Mouse (Mus musculus): ENCODE measurements around the gene Rps15a. TPM values are rescaled to one million over a fixed set of nuclear protein-coding genes. Genes with fewer than 3 reads are reported as not detected.

Gene Rps15a
- polyA plus RNA-seq, 1 experiment = not detected

DNA sequence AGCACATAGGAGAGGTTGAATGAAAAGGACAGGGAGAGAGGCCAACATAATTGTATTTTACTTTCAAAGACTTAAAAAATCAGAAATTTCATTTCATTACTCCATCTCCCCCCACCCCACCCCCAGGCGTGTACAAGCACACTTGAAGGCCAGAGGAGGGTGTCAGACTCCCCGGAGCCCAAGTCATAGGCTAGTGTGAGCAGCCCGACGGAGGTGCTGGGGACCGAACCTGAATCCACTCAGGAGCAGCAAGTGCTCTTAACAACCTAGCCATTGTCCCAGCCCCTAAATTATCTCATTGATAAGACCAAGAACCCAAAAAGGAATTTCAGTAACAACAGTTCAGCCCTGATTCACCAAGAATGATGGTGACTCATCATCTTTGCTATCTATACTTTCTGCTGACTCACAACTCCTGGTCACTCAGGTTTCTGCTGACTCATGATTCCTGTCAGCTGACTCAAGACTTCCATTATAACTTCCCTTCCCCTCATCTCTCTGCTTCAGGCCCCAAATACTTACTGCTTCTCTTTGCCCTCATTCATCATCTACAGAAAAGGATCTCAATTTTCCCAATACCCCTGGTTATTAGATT, 11.4 kb downstream of the Rps15a start:
- 77% methylated on average over 5 of the region's 5 CpGs for WGBS
- Histone ChIP-seq H3K4me1 (ENCODE audit: control insufficient read depth, insufficient read depth, low read length) (no peaks in the 10 kb centered on the region; the same call in 1 of the 2 replicates), H3K4me3 (ENCODE audit: insufficient read depth, low read depth, low read length) (no peak overlapping the region), H3K27ac (ENCODE audit: insufficient read depth, low read depth, low read length) (no peak overlapping the region)
- no peak for TF ChIP-seq CTCF (IDR thresholded peaks at IDR 0.05; ENCODE audit: insufficient read depth, low read depth, low read length)
- no peak for TF ChIP-seq POLR2A (IDR thresholded peaks at IDR 0.05; ENCODE audit: insufficient read depth, low read depth, low read length)

- Histone ChIP-seq H3K4me1 (ENCODE audit: control insufficient read depth, insufficient read depth, low read length) (no peaks in the 10 kb centered on the region; the same call in 1 of the 2 replicates), H3K4me3 (ENCODE audit: insufficient read depth, low read depth, low read length) (no peak overlapping the region), H3K27ac (ENCODE audit: insufficient read depth, low read depth, low read length) (no peak overlapping the region)
- TF ChIP-seq CTCF (IDR thresholded peaks at IDR 0.05; ENCODE audit: insufficient read depth, low read depth, low read length) = no peak
- WGBS = 56% methylated on average over 5 of the region's 5 CpGs
Observed at GRCm38 (mm10) chr7:118103462-118104379, 12.3 kb downstream of the Rps15a start.

GRCm38 (mm10) chr7:118102678-118103461, 13.1 kb downstream of the Rps15a start:
- no peaks in the 10 kb centered on the region; the same call in 1 of the 2 replicates for H3K4me1 ChIP-seq (ENCODE audit: control insufficient read depth, insufficient read depth, low read length)
- H3K4me3 ChIP-seq (ENCODE audit: insufficient read depth, low read depth, low read length) = no peak overlapping the region
- H3K27ac ChIP-seq (ENCODE audit: insufficient read depth, low read depth, low read length) = no peak overlapping the region
- no peak for TF ChIP-seq CTCF (IDR thresholded peaks at IDR 0.05; ENCODE audit: insufficient read depth, low read depth, low read length)
- TF ChIP-seq POLR2A (IDR thresholded peaks at IDR 0.05; ENCODE audit: insufficient read depth, low read depth, low read length) = no peak
- WGBS = 56% methylated on average over 4 of the region's 4 CpGs

DNA sequence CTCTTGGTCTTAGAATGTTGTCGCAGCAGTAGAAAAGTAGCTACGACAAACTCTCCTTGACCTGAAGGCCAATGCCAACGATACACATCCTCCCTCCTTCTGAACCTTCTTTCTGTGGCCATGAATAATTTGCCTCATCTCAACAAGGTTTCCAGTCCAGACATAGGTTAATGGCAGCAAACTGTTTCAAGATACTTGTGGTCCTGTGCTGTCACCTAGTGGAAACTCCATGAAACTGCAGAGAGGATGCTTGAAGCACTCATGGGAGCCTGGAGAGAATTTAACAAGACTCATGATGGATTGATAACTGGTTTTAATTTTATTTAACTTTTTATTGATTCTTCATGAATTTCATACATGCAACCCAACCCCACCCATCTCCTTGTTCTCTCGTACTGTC, 13.8 kb downstream of the Rps15a start:
- no peak overlapping the region for H3K27ac ChIP-seq (ENCODE audit: insufficient read depth, low read depth, low read length)
- no peak overlapping the region for H3K4me3 ChIP-seq (ENCODE audit: insufficient read depth, low read depth, low read length)
- no peak for TF ChIP-seq CTCF (IDR thresholded peaks at IDR 0.05; ENCODE audit: insufficient read depth, low read depth, low read length)
- no peak for TF ChIP-seq POLR2A (IDR thresholded peaks at IDR 0.05; ENCODE audit: insufficient read depth, low read depth, low read length)
- WGBS = 45% methylated on average over 4 of the region's 4 CpGs
- no peaks in the 10 kb centered on the region; the same call in 1 of the 2 replicates for H3K4me1 ChIP-seq (ENCODE audit: control insufficient read depth, insufficient read depth, low read length)

DNA sequence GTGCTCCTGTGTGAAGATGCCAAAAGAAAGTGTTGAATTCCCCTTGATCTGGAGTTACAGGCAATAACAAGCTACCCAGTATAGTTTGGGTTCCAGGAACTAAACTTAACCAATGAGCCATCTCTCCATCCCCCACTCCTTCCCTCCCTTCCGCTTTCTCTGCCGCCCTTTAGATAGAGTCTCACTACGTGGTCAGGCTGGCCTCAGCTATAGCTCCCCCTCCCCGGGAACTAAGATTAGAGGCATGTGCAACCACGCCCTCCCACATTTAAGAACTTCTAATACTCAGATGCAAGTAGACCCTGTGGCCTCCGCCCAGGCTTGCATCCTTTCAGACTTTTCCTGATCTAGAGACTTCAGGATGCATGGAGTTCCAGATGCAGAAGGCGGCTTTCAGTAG, 18.4 kb downstream of the Rps15a start:
- WGBS = 88% methylated on average over 7 of the region's 7 CpGs
- Histone ChIP-seq H3K4me3 (ENCODE audit: insufficient read depth, low read depth, low read length) (no peak overlapping the region), H3K4me1 (ENCODE audit: control insufficient read depth, insufficient read depth, low read length) (no peaks in the 10 kb centered on the region), H3K27ac (ENCODE audit: insufficient read depth, low read depth, low read length) (no peak overlapping the region)
- TF ChIP-seq CTCF (IDR thresholded peaks at IDR 0.05; ENCODE audit: insufficient read depth, low read depth, low read length) (no peak), POLR2A (IDR thresholded peaks at IDR 0.05; ENCODE audit: insufficient read depth, low read depth, low read length) (no peak)

GRCm38 (mm10) chr7:118079987-118080386, 36.0 kb downstream of the Rps15a start:
- Histone ChIP-seq H3K4me3 (ENCODE audit: insufficient read depth, low read depth, low read length) (no peak overlapping the region), H3K4me1 (ENCODE audit: control insufficient read depth, insufficient read depth, low read length) (no peaks in the 10 kb centered on the region), H3K27ac (ENCODE audit: insufficient read depth, low read depth, low read length) (no peak overlapping the region)
- WGBS = 92% methylated on average over 4 of the region's 4 CpGs
- TF ChIP-seq POLR2A (IDR thresholded peaks at IDR 0.05; ENCODE audit: insufficient read depth, low read depth, low read length) (no peak), CTCF (IDR thresholded peaks at IDR 0.05; ENCODE audit: insufficient read depth, low read depth, low read length) (no peak)

GRCm38 (mm10) chr7:118079097-118079496, 36.9 kb downstream of the Rps15a start:
- Histone ChIP-seq H3K4me1 (ENCODE audit: control insufficient read depth, insufficient read depth, low read length) (no peaks in the 10 kb centered on the region), H3K27ac (ENCODE audit: insufficient read depth, low read depth, low read length) (no peak overlapping the region), H3K4me3 (ENCODE audit: insufficient read depth, low read depth, low read length) (no peak overlapping the region)
- WGBS = 94% methylated on average over 5 of the region's 5 CpGs
- TF ChIP-seq POLR2A (IDR thresholded peaks at IDR 0.05; ENCODE audit: insufficient read depth, low read depth, low read length) = no peak
- no peak for TF ChIP-seq CTCF (IDR thresholded peaks at IDR 0.05; ENCODE audit: insufficient read depth, low read depth, low read length)

GRCm38 (mm10) chr7:118067261-118067660, 48.7 kb downstream of the Rps15a start:
- 54% methylated on average over 5 of the region's 5 CpGs for WGBS
- TF ChIP-seq CTCF (IDR thresholded peaks at IDR 0.05; ENCODE audit: insufficient read depth, low read depth, low read length) (no peak), POLR2A (IDR thresholded peaks at IDR 0.05; ENCODE audit: insufficient read depth, low read depth, low read length) (no peak)
- H3K4me3 ChIP-seq (ENCODE audit: insufficient read depth, low read depth, low read length) = no peak overlapping the region
- peaks cover 8% of the 10 kb centered on the region; the same call in 1 of the 2 replicates for H3K4me1 ChIP-seq (ENCODE audit: control insufficient read depth, insufficient read depth, low read length)
- no peak overlapping the region for H3K27ac ChIP-seq (ENCODE audit: insufficient read depth, low read depth, low read length)
